Mouse (Mus musculus): ENCODE data around the gene Zbtb37.
A peak's percentile ranks its signal among the peaks of the same experiment; 100 is the strongest.

Gene Zbtb37

DNA sequence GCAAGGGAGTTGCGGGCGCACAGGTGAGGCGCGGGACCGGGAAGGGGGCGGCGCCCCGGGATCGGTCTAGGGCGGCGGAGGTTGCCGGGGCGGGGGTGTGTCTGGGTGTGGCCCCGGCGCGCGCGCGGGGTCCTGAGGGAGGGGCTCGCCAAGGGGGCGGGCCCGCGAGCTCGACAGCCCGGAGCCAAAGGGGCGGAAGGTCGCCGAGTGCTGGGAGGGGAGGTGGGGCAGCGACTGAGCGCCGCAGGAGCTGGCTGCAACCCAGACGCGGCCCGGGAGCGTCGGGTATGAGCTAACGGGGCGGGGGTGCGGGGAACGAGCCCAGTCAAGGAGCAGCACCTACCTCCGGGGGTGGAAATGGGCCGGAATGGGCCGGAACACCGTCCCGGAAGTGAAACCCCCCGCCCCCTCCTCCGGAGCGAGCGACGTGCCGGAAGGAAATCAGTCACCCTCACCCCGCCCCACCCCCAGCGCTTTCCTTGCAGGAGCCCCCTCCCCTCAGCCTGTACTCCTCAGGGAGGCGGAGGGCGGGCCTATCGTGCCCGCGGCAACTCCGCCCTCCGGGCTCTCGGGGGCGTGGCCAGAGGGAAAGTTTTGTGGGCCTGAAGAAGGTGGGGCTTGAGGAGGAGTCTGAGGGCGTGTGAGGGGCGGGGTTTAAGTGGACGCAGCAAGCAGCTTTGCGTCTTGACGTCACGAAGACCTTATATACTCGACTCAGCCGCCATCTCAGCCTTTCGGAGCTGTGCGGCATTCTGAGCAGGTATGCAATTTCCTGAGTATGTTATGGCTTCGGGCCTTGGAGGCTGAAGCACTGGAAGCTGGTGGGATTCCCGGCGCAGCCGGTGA, at the start of gene Zbtb37:
Gene Zbtb37 (minus strand): TSS at position 415 of the 846 bp plus-strand sequence.
- peak; percentile 100 for DNase-seq

- DNase-seq: no peak
Observed at GRCm38 (mm10) chr1:161077243-161077642, 42.6 kb upstream of the Zbtb37 start.

- no peak for DNase-seq
Observed at GRCm38 (mm10) chr1:161076238-161076637, 41.6 kb upstream of the Zbtb37 start.

- no peak for DNase-seq
Observed at GRCm38 (mm10) chr1:161071272-161071620, 36.6 kb upstream of the Zbtb37 start.

- DNase-seq: peak; percentile 98
Observed at GRCm38 (mm10) chr1:161070352-161071271, 36.0 kb upstream of the Zbtb37 start, which contains the start of the genes Dars2 and Cenpl. Gene Dars2 (minus strand): TSS chr1:161070658. Gene Cenpl (plus strand): TSS chr1:161070713.

- DNase-seq: no peak
Observed at GRCm38 (mm10) chr1:161063351-161063750, 28.7 kb upstream of the Zbtb37 start.

- DNase-seq: no peak
Observed at GRCm38 (mm10) chr1:161057164-161057563, 22.5 kb upstream of the Zbtb37 start.

- DNase-seq: no peak
Observed at GRCm38 (mm10) chr1:161046972-161047371, 12.3 kb upstream of the Zbtb37 start.

DNA sequence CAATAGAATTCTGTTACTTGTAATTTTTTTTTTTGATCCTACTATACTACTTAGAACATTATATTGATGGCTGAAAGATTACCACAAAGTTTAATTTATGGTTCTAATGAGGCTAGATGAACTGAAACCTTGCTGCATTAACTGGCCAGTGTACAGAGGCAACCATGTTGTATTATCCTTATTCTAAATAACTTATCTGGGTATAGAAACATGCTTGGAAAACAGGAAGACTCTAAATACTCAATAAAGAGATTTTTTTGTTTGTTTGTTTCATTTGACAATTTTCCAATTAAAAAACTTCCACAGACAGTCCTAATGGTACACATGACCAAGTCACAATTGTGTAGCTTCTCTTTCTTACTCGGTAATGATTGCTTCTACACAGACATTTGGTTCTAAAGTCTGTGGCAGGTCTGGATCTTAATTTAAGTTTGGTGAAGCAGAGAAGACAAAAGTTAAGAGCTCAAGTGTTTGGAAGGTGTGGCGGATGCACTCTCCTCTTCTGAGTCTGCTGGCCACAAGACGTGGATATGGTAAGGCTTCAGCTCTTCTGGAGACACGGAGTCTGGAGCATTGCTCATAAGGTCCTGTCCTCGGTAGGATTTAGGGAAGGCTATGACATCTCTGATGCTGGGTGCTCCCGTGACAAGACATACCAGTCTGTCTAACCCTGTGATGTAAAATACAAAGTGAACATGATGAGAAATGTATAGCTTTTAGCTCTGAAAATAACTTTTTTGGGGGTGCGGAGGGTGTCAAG, 6.8 kb upstream of the Zbtb37 start:
- no peak for DNase-seq

- DNase-seq: no peak
Observed at GRCm38 (mm10) chr1:161040855-161041254, 6.2 kb upstream of the Zbtb37 start.

- DNase-seq: no peak
Observed at GRCm38 (mm10) chr1:161040426-161040770, 5.7 kb upstream of the Zbtb37 start.

GRCm38 (mm10) chr1:161039741-161040425, 5.2 kb upstream of the Zbtb37 start:
- DNase-seq: peak; percentile 66

- peak; percentile 49 for DNase-seq
Observed at GRCm38 (mm10) chr1:161038968-161039721, 4.5 kb upstream of the Zbtb37 start.

DNA sequence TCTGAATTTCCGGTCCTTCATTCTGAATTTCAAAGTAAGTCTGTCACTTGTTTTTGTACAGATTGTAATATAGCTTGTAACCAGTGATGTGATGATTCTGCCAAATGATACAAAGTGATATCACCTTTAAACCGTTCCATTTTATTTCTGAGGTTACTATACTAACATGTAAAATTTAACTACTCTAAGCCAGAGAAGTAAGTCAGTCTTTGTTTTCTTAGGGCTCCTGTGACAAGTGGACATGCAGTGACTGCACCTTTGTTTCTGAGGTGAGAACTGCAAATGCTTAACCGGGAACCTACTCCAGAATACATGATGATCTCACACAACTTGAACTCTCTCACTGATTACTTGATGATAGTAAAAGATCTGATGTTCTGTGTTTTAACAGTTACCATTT, 3.4 kb upstream of the Zbtb37 start:
- no peak for DNase-seq

GRCm38 (mm10) chr1:161037599-161037998, 3.0 kb upstream of the Zbtb37 start:
- DNase-seq: no peak

- DNase-seq: peak; percentile 20
Observed at GRCm38 (mm10) chr1:161037026-161037425, 2.4 kb upstream of the Zbtb37 start.

GRCm38 (mm10) chr1:161036411-161036841, 1.8 kb upstream of the Zbtb37 start:
- DNase-seq: peak; percentile 26

DNA sequence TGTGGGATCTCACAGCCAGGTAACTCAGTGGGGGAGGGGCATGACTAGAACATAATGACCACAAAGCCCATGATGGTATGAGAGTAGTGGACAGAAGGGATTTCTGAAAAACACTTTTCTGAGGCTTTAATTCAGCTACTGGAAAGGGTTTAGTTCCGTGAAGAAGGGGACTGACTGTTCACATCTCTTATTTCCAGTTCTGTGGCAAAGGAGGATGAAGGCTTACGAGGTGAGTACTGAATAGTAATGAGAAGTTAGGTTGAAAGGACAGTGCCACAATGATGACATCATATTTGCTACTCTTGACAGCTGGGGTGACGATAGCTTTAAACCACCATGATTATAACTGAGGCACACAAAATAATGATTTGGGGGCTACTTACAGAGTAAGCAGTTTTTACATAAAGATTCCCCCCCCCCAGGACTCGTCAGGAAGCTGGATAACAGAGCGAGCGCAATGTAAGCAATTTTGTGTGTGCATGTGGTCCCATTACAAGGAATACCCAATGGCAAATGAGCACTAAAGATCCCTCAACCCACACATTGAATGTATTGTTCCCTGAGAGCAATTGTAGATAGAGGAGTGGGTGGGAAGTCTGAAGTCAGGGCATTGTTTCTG, 1.2 kb upstream of the Zbtb37 start:
- DNase-seq: peak; percentile 48

- DNase-seq: peak; percentile 50
Observed at GRCm38 (mm10) chr1:161035281-161035785, 684 bp upstream of the Zbtb37 start.

GRCm38 (mm10) chr1:161033856-161034434, 704 bp downstream of the Zbtb37 start:
- DNase-seq: no peak
